Mouse (Mus musculus): ENCODE measurements around the gene Tjp1. TPM values are rescaled to one million over a fixed set of nuclear protein-coding genes. Genes with fewer than 3 reads are reported as not detected.
A peak's percentile ranks its signal among the peaks of the same experiment; 100 is the strongest.

Tjp1 gene
- polyA plus RNA-seq, 2 experiments: 1.9 to 4.9 TPM

DNA sequence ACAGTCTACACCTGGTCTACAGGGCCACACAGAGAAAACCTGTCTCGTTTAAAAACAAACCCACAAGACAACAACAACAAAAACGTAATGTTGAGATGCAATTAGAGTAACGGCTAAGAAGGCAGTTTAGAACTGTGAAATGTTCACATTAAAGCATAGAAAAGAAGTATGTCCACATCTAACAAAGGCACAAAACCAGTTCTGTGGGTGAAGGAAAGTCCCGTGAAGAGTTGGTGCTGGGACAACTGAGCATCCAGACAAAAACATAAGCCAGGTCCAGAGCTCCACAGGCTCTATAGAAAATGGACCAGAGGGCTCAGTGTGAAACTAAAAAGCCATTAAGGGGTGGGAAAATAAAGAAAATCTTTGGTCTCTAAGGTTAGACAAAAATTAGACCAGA lies 131.7 kb downstream of the Tjp1 start:
- H3K4me3 ChIP-seq (ENCODE audit: insufficient read depth in 1 of 2, low read depth in 2 of 2, low read length in 2 of 2): no peak overlapping the region
- H3K4me2 ChIP-seq (ENCODE audit: low read depth): no peak overlapping the region
- no peak overlapping the region for H3K27ac ChIP-seq
- no peaks in the 10 kb centered on the region for H3K9me3 ChIP-seq (ENCODE audit: control insufficient read depth, low read length)
- H3K27me3 ChIP-seq (ENCODE audit: control insufficient read depth, insufficient read depth, low read length): no peaks in the 10 kb centered on the region; the same call in 1 of the 2 replicates
- TF ChIP-seq EP300 (IDR thresholded peaks at IDR 0.05; ENCODE audit: low read depth): no peak
- ATAC-seq (ENCODE audit: insufficient read depth): no peak
- WGBS (ENCODE audit: insufficient replicate concordance): 53% methylated on average over 4 of the region's 4 CpGs
- H3K4me1 ChIP-seq (replicated peaks; ENCODE audit: control insufficient read depth in 2 of 2, insufficient read depth in 2 of 2, low read length in 1 of 2): peaks cover 0 to 10% of the 10 kb centered on the region in 2 experiments; a peak in 1 of 4 replicates
- no peak overlapping the region for H3K9ac ChIP-seq (replicated peaks)
- H3K36me3 ChIP-seq (replicated peaks; ENCODE audit: control insufficient read depth, insufficient read depth, low read depth): no peaks in the 10 kb centered on the region
- DNase-seq (ENCODE audit: low read depth in 3 of 3, low spot score in 3 of 3): no peak

DNA sequence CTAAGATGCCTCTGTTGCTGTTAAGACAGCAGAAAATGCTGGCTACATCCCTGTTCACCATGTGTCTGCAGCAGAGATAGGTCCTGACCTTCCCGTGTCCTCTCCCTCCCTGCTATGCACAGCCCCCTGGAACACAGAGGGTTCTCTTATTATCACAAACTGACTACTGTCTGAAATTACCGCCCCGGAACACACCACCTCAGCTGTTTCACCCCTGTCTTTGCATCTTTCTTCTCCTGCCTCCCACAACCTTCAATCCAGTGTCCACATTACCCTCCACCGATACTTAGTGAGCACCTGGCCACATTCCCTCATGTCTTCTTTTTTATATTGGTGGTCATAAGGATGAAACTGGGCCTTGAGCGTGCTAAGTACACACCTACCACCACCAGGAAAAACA lies 132.4 kb downstream of the Tjp1 start:
- 74% methylated on average over 5 of the region's 5 CpGs for WGBS (ENCODE audit: insufficient replicate concordance)
- Histone ChIP-seq H3K4me1 (replicated peaks; ENCODE audit: control insufficient read depth in 2 of 2, insufficient read depth in 2 of 2, low read length in 1 of 2) (peaks cover 0 to 10% of the 10 kb centered on the region in 2 experiments; a peak in 1 of 4 replicates), H3K4me2 (ENCODE audit: low read depth) (no peak overlapping the region), H3K9me3 (ENCODE audit: control insufficient read depth, low read length) (no peaks in the 10 kb centered on the region), H3K27me3 (ENCODE audit: control insufficient read depth, insufficient read depth, low read length) (no peaks in the 10 kb centered on the region; the same call in 1 of the 2 replicates), H3K36me3 (replicated peaks; ENCODE audit: control insufficient read depth, insufficient read depth, low read depth) (no peaks in the 10 kb centered on the region), H3K27ac (no peak overlapping the region), H3K4me3 (ENCODE audit: insufficient read depth in 1 of 2, low read depth in 2 of 2, low read length in 2 of 2) (no peak overlapping the region), H3K9ac (replicated peaks) (no peak overlapping the region)
- DNase-seq (ENCODE audit: low read depth in 3 of 3, low spot score in 3 of 3) (no peak), ATAC-seq (ENCODE audit: insufficient read depth) (no peak)
- no peak for TF ChIP-seq EP300 (IDR thresholded peaks at IDR 0.05; ENCODE audit: low read depth)
- no peak for TF ChIP-seq CTCF (IDR thresholded peaks at IDR 0.05; ENCODE audit: low read depth)

DNA sequence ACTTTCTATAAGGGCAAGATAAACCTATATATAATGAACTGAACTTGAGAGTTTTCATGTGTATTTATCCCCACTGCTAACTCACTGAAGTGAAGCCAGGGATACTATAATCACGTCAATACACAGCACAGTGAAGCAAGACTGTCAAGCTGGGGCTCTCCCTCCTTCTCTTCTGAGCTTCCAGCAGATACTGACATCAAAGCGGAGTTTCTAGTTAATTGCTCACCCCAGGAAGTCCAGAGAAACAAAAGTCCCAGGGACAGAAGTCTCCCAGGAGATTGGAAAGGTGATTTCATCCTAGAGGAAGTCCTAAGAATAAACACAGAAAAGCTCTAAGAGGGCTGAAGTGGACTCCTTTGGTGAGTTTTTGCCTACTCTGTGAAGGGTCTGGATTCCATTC lies 132.9 kb downstream of the Tjp1 start:
- Histone ChIP-seq H3K36me3 (replicated peaks; ENCODE audit: control insufficient read depth, insufficient read depth, low read depth) (no peaks in the 10 kb centered on the region), H3K4me3 (ENCODE audit: insufficient read depth in 1 of 2, low read depth in 2 of 2, low read length in 2 of 2) (no peak overlapping the region), H3K9ac (replicated peaks) (no peak overlapping the region), H3K27ac (no peak overlapping the region), H3K4me2 (ENCODE audit: low read depth) (no peak overlapping the region), H3K9me3 (ENCODE audit: control insufficient read depth, low read length) (no peaks in the 10 kb centered on the region), H3K4me1 (replicated peaks; ENCODE audit: control insufficient read depth in 2 of 2, insufficient read depth in 2 of 2, low read length in 1 of 2) (peaks cover 0 to 10% of the 10 kb centered on the region in 2 experiments; a peak in 1 of 4 replicates), H3K27me3 (ENCODE audit: control insufficient read depth, insufficient read depth, low read length) (no peaks in the 10 kb centered on the region; the same call in 1 of the 2 replicates)
- no peak for ATAC-seq (ENCODE audit: insufficient read depth)
- DNase-seq (ENCODE audit: low read depth in 3 of 3, low spot score in 3 of 3): no peak
- TF ChIP-seq EP300 (IDR thresholded peaks at IDR 0.05; ENCODE audit: low read depth): no peak
- TF ChIP-seq CTCF (IDR thresholded peaks at IDR 0.05; ENCODE audit: low read depth): no peak
- WGBS (ENCODE audit: insufficient replicate concordance): 31% methylated on average over 2 of the region's 2 CpGs

DNA sequence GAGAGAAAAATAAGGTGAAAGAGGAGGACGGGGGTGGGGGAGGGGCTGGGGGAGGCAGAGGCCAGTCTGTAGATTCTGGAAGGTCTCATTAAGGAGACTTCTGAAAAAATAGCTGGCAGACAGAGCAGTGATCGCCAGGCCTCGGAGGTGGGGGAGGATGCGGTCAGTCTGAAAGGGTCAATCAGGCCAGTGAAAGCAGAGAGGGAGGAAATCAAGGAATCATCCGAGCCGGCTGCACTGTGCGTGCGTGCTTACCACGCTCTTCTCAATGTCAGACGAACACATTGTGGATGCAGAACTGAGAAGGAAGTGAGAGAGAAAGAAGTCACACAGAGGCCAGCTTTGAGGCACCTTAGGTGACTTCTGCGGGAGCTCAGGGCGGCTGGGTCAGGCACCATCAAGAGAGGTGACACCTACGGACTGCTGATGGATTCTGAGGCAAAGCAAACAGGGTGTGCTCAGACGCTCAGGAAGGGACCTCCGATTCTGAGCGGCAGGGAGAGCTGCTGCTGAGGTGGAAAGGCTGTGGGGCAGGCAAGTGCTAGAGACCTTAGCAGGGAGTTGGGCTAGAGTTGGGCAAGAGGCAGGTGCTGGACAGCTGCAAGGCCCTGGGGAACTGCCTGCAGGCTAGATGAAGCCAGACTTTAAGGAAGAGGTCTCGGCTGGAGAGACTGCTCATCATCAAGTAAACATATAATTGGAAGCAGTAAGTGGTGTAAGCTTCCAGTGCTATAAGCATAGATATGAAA lies 133.7 kb downstream of the Tjp1 start:
- Histone ChIP-seq H3K4me3 (ENCODE audit: insufficient read depth in 1 of 2, low read depth in 2 of 2, low read length in 2 of 2) (no peak overlapping the region), H3K4me1 (replicated peaks; ENCODE audit: control insufficient read depth in 2 of 2, insufficient read depth in 2 of 2, low read length in 1 of 2) (peaks cover 0 to 10% of the 10 kb centered on the region in 2 experiments; a peak in 1 of 4 replicates), H3K4me2 (ENCODE audit: low read depth) (peak overlapping the region; percentile 24), H3K27ac (no peak overlapping the region), H3K36me3 (replicated peaks; ENCODE audit: control insufficient read depth, insufficient read depth, low read depth) (no peaks in the 10 kb centered on the region), H3K9me3 (ENCODE audit: control insufficient read depth, low read length) (no peaks in the 10 kb centered on the region), H3K27me3 (ENCODE audit: control insufficient read depth, insufficient read depth, low read length) (no peaks in the 10 kb centered on the region; the same call in 1 of the 2 replicates), H3K9ac (replicated peaks) (no peak overlapping the region)
- 8% methylated on average over 17 of the region's 17 CpGs for WGBS (ENCODE audit: insufficient replicate concordance)
- ATAC-seq (ENCODE audit: insufficient read depth): no peak
- DNase-seq (ENCODE audit: low read depth in 3 of 3, low spot score in 3 of 3): no peak
- TF ChIP-seq CTCF (IDR thresholded peaks at IDR 0.05; ENCODE audit: low read depth): no peak
- TF ChIP-seq EP300 (IDR thresholded peaks at IDR 0.05; ENCODE audit: low read depth): no peak

DNA sequence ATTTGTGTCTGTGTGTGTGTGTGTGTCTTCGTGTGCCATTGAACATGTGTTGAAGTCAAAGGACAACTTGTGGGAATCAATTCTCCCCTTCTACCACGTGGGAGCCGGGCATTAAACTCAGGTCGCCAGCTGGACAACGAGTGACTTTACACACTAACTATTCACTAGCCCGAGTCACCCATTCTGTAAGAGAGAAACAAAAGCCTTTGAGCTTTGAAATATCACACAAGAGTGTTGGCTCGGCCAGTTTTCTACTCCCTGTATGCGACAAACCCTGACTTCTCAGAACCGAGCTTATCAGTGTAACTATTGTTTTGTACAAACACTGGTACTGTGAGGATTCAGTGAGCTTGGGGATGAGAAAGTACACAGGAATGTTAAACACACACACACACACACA lies 134.6 kb downstream of the Tjp1 start:
- Histone ChIP-seq H3K9me3 (ENCODE audit: control insufficient read depth, low read length) (no peaks in the 10 kb centered on the region), H3K9ac (replicated peaks) (no peak overlapping the region), H3K36me3 (replicated peaks; ENCODE audit: control insufficient read depth, insufficient read depth, low read depth) (no peaks in the 10 kb centered on the region), H3K27ac (no peak overlapping the region), H3K4me1 (replicated peaks; ENCODE audit: control insufficient read depth in 2 of 2, insufficient read depth in 2 of 2, low read length in 1 of 2) (peaks cover 0 to 10% of the 10 kb centered on the region in 2 experiments; a peak in 1 of 4 replicates), H3K4me2 (ENCODE audit: low read depth) (peak overlapping the region; percentile 24), H3K4me3 (ENCODE audit: insufficient read depth in 1 of 2, low read depth in 2 of 2, low read length in 2 of 2) (no peak overlapping the region), H3K27me3 (ENCODE audit: control insufficient read depth, insufficient read depth, low read length) (no peaks in the 10 kb centered on the region; the same call in 1 of the 2 replicates)
- no peak for ATAC-seq (ENCODE audit: insufficient read depth)
- TF ChIP-seq EP300 (IDR thresholded peaks at IDR 0.05; ENCODE audit: low read depth) (no peak), CTCF (IDR thresholded peaks at IDR 0.05; ENCODE audit: low read depth) (no peak)
- no peak for DNase-seq (ENCODE audit: low read depth in 3 of 3, low spot score in 3 of 3)
- WGBS (ENCODE audit: insufficient replicate concordance): 43% methylated on average over 9 of the region's 9 CpGs
